Mouse (Mus musculus) gastrocnemius, postnatal 25 days (tissue): ENCODE results near the gene Cdkal1. TPM values are rescaled to one million over a fixed set of nuclear protein-coding genes. Genes with fewer than 3 reads are reported as not detected.

Experiments
- DNase-seq: peaks from one replicate; pipeline ENCODE4 v3.0.0; 2022
- total RNA-seq, 2 experiments: library from RNA; stranded (reverse); gene quantifications; 1 replicate in 1 of 2; 2 replicates in 1 of 2; pipeline ENCODE4 v1.2.3; 2021

Cdkal1 gene
- total RNA-seq, 2 experiments from 2014 or later = 28.0 to 32.6 TPM

DNA sequence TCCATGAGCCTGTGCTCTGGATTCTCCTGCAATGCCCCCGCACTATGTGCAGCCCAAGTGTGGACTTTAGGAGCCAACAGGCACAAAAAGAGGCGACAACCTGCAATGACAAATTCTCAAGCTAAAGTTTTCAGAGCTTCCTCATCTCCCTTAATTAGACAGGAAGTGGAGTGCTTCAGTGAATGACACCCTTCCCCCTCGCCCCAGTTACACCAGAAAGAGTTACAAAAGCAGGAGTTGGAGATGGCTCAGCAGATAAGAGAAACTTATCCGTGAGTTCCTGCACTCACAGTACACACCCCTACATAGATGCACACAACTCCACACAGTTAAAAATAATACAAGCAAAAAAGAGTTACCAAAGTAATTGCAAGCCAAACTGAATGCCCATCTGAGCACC, 620.4 kb downstream of the Cdkal1 start:
- no peak for DNase-seq

DNA sequence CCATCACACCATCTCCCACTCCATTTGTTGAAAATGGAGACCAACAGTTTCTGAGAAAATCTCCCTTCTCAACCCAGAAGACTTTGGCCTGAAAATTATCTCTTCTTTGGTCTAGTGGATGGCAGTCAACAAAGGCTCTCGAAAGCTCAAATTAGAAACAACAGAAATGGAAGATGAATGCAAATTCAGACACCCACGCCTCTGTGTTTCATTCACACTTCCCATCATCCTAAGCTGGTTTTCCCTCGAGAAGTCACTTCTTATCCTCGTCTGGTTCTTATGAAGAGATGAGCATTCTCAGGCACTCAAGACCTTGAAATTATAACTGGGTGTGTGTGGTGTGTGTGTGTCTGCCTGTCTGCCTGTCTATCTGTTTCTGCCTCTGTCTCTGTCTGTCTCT, 621.0 kb downstream of the Cdkal1 start:
- DNase-seq = no peak

DNA sequence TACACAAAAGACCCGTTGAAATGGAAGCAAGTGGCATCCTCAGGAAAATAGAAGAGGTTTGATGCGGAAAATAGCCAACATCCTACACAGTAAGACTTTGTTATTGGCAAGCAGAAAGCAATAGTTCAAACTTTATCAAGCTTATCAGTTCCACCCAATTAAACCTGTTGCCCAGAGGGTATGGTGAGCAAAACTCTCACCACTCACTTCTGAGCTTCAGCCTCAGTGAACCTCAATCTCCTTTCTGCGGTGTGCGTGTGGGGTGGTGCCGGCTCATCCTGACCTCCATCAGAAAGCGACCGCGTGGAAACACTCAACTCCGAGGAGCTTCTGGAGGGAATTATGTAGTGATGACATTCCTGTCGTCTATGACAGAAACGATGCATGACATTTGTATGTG, 621.5 kb downstream of the Cdkal1 start:
- DNase-seq = no peak

DNA sequence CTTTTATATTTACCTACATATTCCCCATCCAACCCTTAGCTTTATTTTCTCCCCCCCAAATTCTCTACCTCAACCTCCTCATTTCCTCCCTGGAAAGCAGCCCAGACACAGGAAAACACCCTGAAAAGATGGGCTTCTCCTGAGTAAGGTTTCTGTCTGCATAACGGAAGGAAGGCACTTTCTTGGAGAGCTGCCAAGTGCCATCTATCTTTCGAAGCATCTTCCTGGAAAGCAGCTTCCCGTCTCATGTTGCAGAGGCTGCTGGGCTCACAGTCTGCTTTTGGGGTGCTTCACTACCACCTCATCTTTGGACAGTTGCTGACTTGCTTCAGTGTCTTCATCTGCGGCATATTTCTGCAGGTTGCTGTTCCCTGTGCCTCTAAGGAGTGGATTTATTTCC, 622.8 kb downstream of the Cdkal1 start:
- no peak for DNase-seq

DNA sequence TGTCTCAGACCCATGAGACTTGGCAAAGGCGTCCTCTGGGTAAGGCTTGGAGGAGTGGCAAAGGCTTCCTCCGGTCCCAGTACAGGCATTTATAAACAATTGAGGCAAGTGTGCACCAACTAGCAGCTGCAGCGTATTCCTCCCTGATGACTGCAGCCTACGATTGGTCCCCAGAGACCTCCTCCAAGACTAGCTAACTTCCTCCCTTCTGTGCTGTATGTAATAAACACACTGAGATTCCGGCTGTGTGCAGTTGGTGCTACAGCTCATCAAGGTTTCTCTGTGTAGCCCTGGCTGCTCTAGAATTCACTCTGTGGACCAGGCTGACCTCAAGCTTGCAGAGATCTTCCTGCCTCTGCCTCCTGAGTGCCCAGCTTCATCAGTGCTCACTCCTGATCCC, 630.7 kb downstream of the Cdkal1 start:
- DNase-seq = no peak

DNA sequence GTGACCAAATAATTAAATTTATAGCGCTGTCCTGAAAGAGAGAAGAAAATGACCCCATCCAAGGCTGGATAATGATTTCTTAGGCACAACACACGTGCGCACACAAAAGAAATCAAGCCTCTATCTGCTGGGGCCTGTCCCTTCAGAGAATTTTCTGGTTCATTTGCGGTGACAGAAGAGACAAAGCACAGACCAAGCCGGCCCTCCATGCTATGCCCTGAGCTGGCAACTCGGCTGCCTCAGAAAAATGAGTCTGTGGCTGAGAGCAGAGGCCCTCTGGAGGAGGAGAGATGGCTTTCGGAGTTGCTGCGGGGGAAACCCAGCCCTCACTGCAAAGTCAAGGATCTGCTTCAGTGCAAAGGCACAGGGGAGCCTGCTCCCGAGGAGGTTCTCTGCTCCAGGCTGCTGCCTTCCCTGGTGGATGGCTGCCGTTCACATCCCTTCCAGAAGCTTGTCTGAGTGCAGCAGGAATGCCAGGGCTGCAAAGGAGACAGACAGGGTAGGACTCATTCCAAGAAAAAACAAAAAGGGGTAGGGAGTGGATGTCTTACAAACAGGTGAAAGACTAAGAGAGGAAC, 633.1 kb downstream of the Cdkal1 start:
- no peak for DNase-seq

DNA sequence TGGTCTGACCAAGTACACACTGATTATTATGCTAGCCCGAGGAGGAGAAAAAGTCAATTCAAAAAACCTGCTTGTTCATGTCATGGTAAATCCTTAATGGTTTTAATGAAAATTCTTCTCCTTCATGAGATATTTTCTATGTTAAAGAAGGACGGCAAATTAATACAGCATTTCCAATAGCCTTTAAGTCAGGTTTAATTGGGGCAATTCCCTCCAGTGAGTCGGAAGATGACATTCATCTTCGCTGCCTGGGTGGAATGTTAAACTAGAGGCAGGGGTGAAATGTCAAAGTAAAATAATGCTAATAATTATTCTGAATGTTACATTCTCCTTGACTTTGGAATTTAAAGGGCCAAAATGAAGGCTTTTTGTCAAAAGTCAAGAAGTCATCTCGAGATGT, 633.8 kb downstream of the Cdkal1 start:
- no peak for DNase-seq

DNA sequence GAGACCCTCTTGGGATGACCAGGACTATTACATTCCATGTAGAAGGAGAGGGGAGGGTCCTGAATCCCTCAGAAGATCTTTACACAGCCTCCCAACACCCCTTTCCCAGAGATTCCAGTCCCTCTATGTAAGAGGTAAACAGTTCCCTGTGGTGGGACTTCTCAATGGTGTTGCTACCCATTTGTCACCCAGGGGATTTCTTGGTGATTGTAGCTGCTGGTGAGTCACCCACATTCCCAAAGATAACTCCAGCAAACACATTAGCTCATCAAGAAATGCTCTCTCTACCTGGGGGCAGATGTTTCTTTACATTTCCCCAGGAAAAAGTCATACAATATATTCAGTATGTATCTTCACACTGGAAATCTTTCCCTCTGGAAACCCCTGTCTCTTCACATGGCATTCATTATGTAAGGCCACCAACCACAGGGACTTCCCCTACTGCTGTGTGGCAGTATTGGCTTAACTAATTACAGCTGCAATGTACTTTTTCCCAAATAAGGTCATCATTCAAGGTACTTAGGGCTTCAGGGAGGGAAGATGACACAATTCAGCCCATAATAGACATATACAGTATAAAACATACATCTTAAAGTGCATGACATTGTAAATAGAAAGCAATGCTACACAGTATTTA, 636.8 kb downstream of the Cdkal1 start:
- no peak for DNase-seq

DNA sequence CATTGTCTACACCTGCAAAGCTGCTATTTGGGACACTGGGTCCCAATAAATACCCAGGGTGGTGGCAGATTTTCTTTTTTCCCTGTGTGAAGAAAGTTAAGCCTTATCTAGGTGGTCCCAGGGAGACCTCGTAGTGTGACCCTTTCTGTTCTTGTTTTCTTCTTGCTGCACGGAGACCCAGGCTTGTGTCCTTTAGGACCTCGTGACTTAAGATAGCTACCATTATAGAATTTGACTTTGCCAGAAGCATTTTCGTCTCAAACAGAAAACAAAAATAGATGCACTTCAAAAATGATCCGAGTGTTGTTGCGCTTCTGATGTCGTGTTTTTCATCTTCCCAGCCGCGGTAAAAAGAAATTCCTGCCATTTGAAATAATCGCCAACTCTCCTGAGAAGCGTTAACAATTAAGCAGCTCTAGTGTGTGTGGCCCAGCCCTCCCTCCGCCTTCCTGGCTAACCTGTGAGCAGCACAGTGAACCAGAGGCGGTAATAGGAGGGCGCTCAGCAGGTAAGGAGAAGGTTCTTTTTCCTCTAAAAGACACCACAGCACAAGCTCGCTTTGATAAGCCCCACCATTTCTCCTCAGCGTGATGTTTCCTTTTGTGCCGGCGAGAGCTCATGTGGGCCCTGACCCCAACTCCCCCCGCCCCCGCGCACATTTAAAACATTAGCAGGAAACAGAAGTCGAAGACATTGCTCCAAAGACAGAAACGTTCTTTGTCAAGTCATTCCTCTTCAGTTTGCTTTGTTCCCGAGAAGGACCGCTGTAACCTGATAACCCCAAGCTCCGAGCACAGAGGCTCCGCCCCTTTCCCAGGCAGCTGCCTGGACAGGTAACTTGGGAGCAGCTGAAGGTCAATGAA, 645.1 kb downstream of the Cdkal1 start:
- no peak for DNase-seq

DNA sequence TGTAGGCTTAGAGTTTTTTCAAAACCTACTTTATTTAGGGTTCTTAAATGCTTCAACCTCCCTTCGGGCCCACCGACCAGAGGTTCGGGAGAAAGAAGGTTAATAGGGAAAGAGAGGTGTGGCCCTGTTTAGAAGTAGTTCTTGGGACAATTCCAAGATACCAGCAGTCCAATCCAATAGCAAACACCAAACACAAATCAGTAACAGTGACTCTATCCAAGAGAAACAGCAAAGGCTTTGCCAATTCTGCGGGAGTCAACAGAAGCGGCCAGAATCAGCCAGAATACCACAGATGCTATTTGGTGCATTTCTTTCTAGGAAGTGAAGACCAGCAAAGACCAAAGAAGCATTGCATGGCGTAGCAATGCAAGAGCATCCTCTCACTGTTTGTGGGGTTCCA, 646.7 kb downstream of the Cdkal1 start:
- DNase-seq = no peak

DNA sequence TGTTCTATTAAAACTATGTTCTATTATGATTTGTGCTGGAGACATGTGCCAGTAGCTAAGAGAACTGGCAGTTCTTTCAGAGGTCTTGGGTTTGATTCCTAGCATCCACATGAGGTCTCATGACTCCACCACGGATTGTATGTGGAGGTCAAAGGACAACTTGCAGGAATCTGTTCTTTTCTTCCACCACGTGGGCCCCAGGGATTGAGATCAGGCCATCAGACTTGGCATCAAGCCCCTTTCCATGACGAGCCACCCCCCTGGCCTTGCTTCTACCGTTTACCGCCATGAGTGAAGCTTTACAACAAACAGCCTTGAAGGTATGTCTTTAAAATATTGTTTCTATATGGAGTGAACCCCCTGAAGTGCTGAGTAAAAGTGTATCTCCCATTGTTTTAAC, 651.6 kb downstream of the Cdkal1 start:
- no peak for DNase-seq

DNA sequence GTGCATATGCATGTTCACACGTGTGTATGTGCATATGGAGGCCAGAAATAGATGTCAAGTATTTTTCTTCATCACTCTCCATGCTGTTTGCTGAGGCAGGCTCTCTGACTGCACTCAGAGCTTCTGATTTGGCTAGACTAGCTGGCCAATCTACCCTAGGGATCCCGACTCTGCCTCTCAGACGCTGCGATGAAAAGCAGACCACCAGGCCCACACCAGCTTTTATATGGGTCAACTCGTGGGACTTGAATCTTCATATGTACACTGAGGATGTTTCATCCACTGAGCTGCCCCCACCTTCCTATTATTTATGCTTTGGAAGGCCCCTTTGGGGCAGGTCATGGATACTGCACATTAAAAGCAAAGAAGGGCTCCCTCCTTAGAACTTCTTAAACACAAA, 652.0 kb downstream of the Cdkal1 start:
- no peak for DNase-seq

DNA sequence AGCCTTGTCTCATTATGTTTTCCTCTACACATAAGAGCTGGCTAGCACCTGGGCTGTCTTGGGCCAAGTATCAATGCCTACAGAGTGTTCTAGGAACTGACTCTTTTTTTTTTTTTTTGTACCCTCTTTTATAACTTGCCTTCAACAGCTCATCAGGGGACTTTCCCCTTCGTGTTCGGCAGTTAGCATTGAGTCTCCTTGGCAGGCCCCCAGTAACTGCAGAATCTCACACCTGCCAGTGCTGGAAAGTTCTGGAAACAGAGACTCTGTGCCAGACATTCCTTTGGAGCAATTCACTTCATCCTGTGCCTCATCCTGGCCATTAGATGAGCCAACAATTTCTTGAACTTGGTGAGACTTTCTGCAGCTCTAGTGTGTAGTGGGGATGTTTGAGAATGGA, 652.9 kb downstream of the Cdkal1 start:
- DNase-seq = peak; percentile 70

DNA sequence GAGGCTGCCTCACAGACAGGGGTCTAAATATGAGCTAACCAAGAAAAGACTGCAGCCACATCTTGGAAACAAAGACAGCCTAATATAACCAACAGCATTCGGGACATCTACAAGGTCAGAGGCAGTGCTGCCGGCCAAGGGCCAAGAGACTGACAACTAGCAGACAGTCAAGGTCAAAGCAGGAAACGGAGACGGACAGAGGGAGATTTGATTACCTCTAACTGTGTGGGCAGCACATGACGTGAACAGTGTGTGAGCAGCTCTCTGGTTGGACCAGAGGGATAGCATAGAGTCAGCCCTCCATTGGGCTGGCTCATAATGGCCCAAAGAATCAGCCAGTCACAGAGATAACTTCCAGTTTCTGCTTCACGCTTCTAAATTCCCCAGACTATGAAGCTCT, 655.8 kb downstream of the Cdkal1 start:
- peak; percentile 25 for DNase-seq

DNA sequence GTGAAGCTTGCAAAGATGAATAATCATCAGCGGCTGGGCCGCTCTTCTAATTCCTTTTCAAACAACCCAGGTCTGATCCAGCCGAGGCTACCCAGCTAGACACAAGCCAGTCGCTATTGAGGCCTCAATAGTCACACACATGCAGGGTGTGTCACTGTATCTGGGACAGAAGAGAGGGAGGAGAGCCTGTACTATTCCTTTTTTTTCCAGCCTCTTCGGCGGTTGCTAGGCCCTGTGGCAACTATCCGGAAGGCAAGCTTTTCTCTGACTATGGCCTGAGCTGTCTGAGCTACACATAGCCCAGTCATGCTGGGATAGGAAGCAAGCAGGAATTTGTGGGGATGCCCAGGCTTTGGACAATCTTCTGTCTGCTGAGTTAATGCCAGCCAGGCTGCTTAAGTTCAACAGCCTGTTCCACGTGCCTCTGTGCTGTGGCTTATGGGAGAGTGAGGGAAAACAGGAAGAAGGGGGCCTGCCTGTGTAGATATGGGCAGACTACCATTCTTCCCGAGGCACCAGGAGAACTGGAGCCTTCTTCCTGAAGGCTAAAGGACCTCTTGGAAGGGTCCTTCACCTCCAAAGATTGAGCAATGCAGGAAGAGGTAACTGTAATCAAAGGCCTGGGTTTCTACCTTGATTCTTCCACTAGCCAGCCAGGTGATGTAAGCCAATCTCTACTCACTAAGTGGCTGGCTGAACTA, 658.5 kb downstream of the Cdkal1 start:
- DNase-seq = no peak

DNA sequence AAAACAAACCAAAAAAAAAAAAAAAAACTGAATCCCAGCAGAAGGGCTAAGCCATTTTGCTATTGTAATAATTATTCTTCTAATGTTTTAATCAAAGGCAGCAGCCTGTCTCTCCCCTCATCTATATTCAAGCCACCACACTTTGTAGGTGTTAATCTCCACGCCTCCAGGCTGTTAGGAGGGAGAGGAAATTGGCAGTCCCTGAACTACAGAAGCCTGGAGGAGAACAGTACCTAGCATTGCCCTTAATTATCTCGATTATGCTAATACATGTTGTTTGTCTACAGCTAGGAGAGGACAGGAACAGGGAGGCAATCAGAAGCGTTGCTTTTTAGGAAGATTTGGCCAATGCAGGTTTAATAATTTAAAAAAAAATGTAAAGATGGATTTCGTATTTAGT, 659.8 kb downstream of the Cdkal1 start:
- no peak for DNase-seq

DNA sequence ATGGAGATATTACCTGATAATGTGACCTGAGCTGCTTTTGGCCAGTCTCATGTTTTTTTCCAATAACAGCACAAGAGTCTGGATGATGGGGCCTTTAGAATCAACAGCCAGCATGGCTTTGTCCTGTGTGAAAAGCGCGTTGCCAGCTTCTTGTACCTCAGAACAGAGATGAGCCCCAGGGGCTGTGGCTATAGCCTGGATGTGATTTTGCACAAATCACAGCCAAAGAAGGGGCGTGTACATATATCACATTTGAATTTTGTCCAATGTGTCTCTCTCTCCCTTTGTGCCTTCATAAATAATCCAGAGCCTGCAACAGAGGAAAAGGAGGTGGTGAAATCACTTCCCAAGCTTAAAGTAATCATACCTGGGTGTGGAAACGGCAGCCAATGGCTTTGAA, 660.5 kb downstream of the Cdkal1 start:
- DNase-seq = no peak

DNA sequence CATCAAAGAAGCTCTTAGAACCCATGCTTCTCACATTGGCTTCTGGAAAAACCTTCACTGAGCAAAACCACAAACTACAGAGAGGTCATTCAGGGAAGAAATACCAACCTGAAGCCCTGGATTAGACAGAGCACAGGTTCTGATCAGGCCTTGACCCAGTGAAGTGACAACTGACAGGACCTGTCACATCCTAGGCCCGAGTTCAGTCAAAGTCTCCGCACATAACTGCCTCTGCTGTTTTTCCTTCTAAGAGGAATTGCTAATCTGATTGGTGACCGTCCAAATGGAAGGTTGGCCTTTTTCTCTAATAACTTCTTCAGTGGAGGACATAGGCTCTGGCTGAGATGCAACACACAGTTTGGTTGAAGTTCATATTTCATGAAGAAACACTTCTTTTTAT, 662.8 kb downstream of the Cdkal1 start:
- DNase-seq = no peak

DNA sequence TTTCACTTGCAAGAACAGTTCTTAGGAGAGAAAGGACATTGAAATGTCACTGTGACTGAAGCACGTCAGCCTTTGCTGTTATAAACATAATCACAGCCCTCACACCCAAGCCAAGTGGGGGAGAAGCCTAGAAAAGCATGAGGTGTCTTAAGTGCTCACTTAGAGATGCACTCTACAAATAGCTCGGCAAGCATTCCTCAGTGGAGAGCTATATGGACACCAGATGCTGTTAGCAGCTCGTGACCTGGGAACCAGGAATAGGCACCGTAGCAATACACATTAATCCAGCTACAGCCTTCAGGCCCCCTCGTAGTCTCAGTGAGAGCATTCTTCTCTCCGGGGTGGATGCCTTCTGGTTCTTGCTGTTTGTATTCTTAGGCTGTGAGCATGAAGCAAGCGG, 664.9 kb downstream of the Cdkal1 start:
- DNase-seq = no peak

DNA sequence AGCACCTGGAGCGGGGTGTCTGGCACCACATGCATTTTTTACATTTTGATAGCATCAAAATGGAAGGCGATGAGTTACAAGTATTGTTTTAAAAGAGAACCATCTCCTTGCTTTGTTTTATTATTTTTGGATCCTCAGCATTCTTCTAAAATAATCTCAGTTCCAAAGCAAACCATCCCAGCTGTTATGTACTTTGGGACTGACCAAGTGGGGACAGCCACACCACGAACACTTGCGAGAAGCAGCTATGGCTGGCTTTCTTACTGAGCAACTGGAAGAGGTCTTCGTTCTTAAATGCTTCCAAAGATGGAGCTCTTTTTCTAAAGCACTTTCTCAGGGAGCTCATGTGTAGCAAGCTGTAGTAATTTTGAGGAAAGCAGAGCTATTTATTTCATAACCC, 668.7 kb downstream of the Cdkal1 start:
- no peak for DNase-seq

DNA sequence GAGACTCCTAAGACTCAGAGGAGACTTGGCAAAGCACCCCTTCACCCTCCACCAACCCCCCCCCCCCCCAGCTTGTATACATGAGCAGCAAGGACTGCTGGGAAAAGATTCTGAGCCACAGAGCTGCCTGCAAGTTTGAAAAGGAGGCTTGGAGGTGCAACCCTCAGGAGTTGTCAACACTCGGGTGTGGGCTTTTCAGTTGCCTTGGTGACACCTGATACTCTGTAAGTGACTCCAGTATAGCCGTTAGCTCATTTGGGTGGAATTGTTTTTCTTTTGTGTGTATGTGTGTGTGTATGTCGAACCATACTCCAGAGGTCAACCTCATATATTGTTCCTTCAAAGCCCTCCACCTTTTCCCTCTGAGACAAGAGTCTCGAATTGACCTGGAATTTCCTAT, 669.9 kb downstream of the Cdkal1 start:
- no peak for DNase-seq

DNA sequence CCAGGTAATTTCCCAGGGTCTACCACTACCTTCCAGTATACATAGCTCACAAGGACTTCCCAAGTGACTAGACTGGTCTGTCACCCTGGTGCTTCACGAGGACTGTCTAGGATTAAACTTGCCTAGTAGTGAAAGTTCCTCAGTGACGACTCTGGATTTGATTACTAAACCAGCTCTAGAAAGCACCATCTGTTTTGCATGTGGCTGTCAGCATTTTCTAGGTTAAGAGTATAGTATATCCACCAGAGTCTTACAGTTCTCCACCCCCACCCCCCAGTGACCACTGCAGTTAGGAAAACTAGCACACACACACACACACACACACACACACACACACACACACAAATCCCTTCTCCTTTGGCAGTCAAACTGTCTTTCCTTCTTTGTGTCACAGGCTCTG, 670.9 kb downstream of the Cdkal1 start:
- DNase-seq = no peak

DNA sequence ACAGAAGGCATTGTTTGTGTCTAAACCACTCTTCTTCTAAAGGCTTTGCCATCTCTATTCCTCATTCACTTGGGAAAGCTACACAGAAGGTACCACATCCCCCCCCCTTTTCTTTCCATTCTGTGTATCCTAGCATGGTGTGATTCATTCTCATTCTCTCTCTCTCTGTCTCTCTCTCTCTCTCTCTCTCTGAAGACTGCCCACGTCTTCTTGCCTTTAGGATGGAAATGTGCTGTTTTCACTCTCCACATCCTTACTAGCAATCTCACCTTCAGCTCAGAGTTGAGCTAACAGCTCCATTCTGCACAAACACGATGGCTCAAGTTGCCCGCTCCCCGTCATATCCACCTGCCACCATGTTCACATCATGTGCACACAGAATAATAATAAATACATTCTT, 675.6 kb downstream of the Cdkal1 start:
- DNase-seq = no peak
